Mouse (Mus musculus): Measurements from ENCODE around the gene D1Ertd622e. TPM values are rescaled to one million over a fixed set of nuclear protein-coding genes. Genes with fewer than 3 reads are reported as not detected.

Gene D1Ertd622e
- 1.8 TPM for polyA plus RNA-seq (2015; fragmentation: Illumina TruSeq; extraction: RNeasy Lipid Tissue Mini Kit (QIAGEN cat#74804); ENCODE audit: insufficient read depth, low read depth, low replicate concordance)

DNA sequence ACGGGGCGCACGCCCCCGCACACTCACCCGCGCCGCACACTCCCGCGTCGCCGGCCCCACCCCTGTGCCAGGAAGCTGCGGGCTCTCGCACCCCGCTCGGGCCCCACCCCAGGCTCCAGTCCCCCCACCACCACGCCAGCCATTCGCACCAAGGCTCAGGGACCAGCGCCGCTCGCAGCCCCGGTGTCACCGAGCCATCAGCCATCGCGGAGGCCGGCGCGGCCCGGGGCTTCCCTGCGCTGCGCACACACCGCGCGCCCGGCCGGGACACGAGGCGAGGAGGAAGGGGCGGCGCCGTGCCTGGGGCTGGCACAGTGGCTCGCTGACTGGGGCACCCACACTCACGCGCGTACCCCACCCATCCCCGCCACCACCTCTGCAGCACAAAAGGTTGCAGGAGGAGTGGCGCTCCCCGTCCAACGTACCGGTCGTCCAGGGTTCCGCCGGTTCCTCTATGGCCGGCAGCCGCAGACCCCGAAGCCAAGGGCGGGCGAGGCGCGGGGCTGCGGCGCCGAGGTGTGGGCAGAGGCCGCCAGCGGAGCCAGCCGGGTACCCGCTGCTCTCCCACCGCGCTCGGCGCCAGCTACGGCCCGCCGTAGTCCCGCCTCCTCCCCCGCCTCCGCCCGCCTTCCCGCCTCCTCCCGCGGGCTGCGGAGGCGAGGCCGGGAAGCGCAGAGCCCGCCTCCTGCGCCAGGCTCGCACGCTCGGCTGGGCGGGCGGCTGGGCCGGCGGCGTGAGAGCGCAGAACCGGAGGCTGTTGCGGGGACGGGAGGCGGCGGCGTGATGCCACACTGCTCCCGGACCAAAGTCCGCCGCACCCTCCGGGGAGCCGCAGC is at the start of gene D1Ertd622e:
Gene D1Ertd622e (minus strand): TSS at position 669 of the 836 bp plus-strand sequence.

Other genes starting within 250 kb of the D1Ertd622e start
- 5.4 TPM for gene Gin1, start 108.1 kb upstream of the D1Ertd622e start, polyA plus RNA-seq (2015; fragmentation: Illumina TruSeq; extraction: RNeasy Lipid Tissue Mini Kit (QIAGEN cat#74804); ENCODE audit: insufficient read depth, low read depth, low replicate concordance)
- gene Ppip5k2, start 108.3 kb upstream of the D1Ertd622e start, polyA plus RNA-seq (2015; fragmentation: Illumina TruSeq; extraction: RNeasy Lipid Tissue Mini Kit (QIAGEN cat#74804); ENCODE audit: insufficient read depth, low read depth, low replicate concordance), result 4.7 TPM